Mouse (Mus musculus): Measurements from ENCODE around the gene Pgc. TPM values are rescaled to one million over a fixed set of nuclear protein-coding genes. Genes with fewer than 3 reads are reported as not detected.

The Pgc gene
- polyA plus RNA-seq, 1 experiment from 2014 or later, result not detected

GRCm38 (mm10) chr17:47738879-47739798, 12.5 kb downstream of the Pgc start:
- Histone ChIP-seq H3K27me3 (replicated peaks) (peaks cover 22% of the 10 kb centered on the region), H3K4me2 (peak overlapping the region; percentile 96), H3K4me1 (peaks cover 26% of the 10 kb centered on the region), H3K4me3 (replicated peaks) (peak overlapping the region; percentile 65), H3K9ac (replicated peaks) (0 out of 2 replicates have a peak overlapping the region, but pooled peaks have one; percentile 17), H3K27ac (replicated peaks) (peak overlapping the region; percentile 29; the same call in 1 of the 2 replicates), H3K9me3 (replicated peaks) (no peaks in the 10 kb centered on the region), H3K36me3 (no peaks in the 10 kb centered on the region)
- WGBS, result 5% methylated on average over 20 of the region's 20 CpGs
- ATAC-seq (ENCODE audit: low FRiP score), result no peak

GRCm38 (mm10) chr17:47740186-47740585, 13.5 kb downstream of the Pgc start:
- H3K27me3 ChIP-seq (replicated peaks), result peaks cover 22% of the 10 kb centered on the region
- WGBS, result 48% methylated on average over 2 of the region's 2 CpGs
- H3K4me1 ChIP-seq, result peaks cover 26% of the 10 kb centered on the region
- no peaks in the 10 kb centered on the region for H3K36me3 ChIP-seq
- H3K9me3 ChIP-seq (replicated peaks), result no peaks in the 10 kb centered on the region
- H3K4me2 ChIP-seq, result no peak overlapping the region
- ATAC-seq (ENCODE audit: low FRiP score), result no peak
- H3K4me3 ChIP-seq (replicated peaks), result no peak overlapping the region
- no peak overlapping the region for H3K9ac ChIP-seq (replicated peaks)
- no peak overlapping the region for H3K27ac ChIP-seq (replicated peaks)

GRCm38 (mm10) chr17:47742991-47743734, 16.5 kb downstream of the Pgc start:
- WGBS, result 50% methylated on average over 16 of the region's 16 CpGs
- ATAC-seq (ENCODE audit: low FRiP score), result no peak
- H3K9me3 ChIP-seq (replicated peaks), result no peaks in the 10 kb centered on the region
- peaks cover 13% of the 10 kb centered on the region for H3K27me3 ChIP-seq (replicated peaks)
- no peak overlapping the region for H3K9ac ChIP-seq (replicated peaks)
- no peaks in the 10 kb centered on the region for H3K36me3 ChIP-seq
- H3K4me2 ChIP-seq, result no peak overlapping the region
- peaks cover 14% of the 10 kb centered on the region for H3K4me1 ChIP-seq
- no peak overlapping the region for H3K4me3 ChIP-seq (replicated peaks)
- H3K27ac ChIP-seq (replicated peaks), result no peak overlapping the region

GRCm38 (mm10) chr17:47744086-47744485, 17.4 kb downstream of the Pgc start:
- Histone ChIP-seq H3K4me1 (peaks cover 5% of the 10 kb centered on the region), H3K9me3 (replicated peaks) (no peaks in the 10 kb centered on the region), H3K4me3 (replicated peaks) (no peak overlapping the region), H3K27me3 (replicated peaks) (peaks cover 5% of the 10 kb centered on the region; the same call in 1 of the 2 replicates), H3K27ac (replicated peaks) (no peak overlapping the region), H3K4me2 (no peak overlapping the region), H3K36me3 (no peaks in the 10 kb centered on the region), H3K9ac (replicated peaks) (no peak overlapping the region)
- whole genome bisulfite sequencing, result 94% methylated on average over 14 of the region's 14 CpGs
- no peak for ATAC-seq (ENCODE audit: low FRiP score)

GRCm38 (mm10) chr17:47744746-47745368, 18.2 kb downstream of the Pgc start:
- no peak for ATAC-seq (ENCODE audit: low FRiP score)
- Histone ChIP-seq H3K4me2 (no peak overlapping the region), H3K27me3 (replicated peaks) (0 out of 2 replicates have a peak, but pooled peaks cover 3% of the 10 kb centered on the region), H3K4me1 (no peaks in the 10 kb centered on the region), H3K27ac (replicated peaks) (no peak overlapping the region), H3K9ac (replicated peaks) (no peak overlapping the region), H3K4me3 (replicated peaks) (no peak overlapping the region), H3K36me3 (no peaks in the 10 kb centered on the region), H3K9me3 (replicated peaks) (no peaks in the 10 kb centered on the region)
- WGBS, result 86% methylated on average over 10 of the region's 10 CpGs

- Histone ChIP-seq H3K4me1 (no peaks in the 10 kb centered on the region), H3K4me3 (replicated peaks) (no peak overlapping the region), H3K36me3 (no peaks in the 10 kb centered on the region), H3K27ac (replicated peaks) (no peak overlapping the region), H3K27me3 (replicated peaks) (no peaks in the 10 kb centered on the region), H3K9ac (replicated peaks) (no peak overlapping the region), H3K9me3 (replicated peaks) (no peaks in the 10 kb centered on the region), H3K4me2 (no peak overlapping the region)
- 76% methylated on average over 14 of the region's 14 CpGs for WGBS
- ATAC-seq (ENCODE audit: low FRiP score), result no peak
These were observed 22.3 kb downstream of the Pgc start for GRCm38 (mm10) chr17:47748791-47749553.

- H3K27me3 ChIP-seq (replicated peaks), result no peaks in the 10 kb centered on the region
- no peak overlapping the region for H3K9ac ChIP-seq (replicated peaks)
- no peak overlapping the region for H3K27ac ChIP-seq (replicated peaks)
- no peak overlapping the region for H3K4me2 ChIP-seq
- no peaks in the 10 kb centered on the region for H3K9me3 ChIP-seq (replicated peaks)
- H3K36me3 ChIP-seq, result no peaks in the 10 kb centered on the region
- H3K4me1 ChIP-seq, result no peaks in the 10 kb centered on the region
- no peak overlapping the region for H3K4me3 ChIP-seq (replicated peaks)
- 85% methylated on average over 3 of the region's 3 CpGs for WGBS
- no peak for ATAC-seq (ENCODE audit: low FRiP score)
These were observed 23.0 kb downstream of the Pgc start for GRCm38 (mm10) chr17:47749626-47750025.

- Histone ChIP-seq H3K27me3 (replicated peaks) (no peaks in the 10 kb centered on the region), H3K36me3 (no peaks in the 10 kb centered on the region), H3K9me3 (replicated peaks) (no peaks in the 10 kb centered on the region), H3K4me2 (no peak overlapping the region), H3K4me3 (replicated peaks) (no peak overlapping the region), H3K4me1 (no peaks in the 10 kb centered on the region), H3K27ac (replicated peaks) (no peak overlapping the region), H3K9ac (replicated peaks) (no peak overlapping the region)
- no peak for ATAC-seq (ENCODE audit: low FRiP score)
- 46% methylated on average over 6 of the region's 6 CpGs for WGBS
These were observed 23.5 kb downstream of the Pgc start for GRCm38 (mm10) chr17:47750101-47750500.

- no peak overlapping the region for H3K27ac ChIP-seq (replicated peaks)
- WGBS, result 76% methylated on average over 5 of the region's 5 CpGs
- no peaks in the 10 kb centered on the region for H3K27me3 ChIP-seq (replicated peaks)
- H3K9ac ChIP-seq (replicated peaks), result no peak overlapping the region
- no peaks in the 10 kb centered on the region for H3K4me1 ChIP-seq
- no peak overlapping the region for H3K4me2 ChIP-seq
- H3K9me3 ChIP-seq (replicated peaks), result no peaks in the 10 kb centered on the region
- no peak overlapping the region for H3K4me3 ChIP-seq (replicated peaks)
- H3K36me3 ChIP-seq, result no peaks in the 10 kb centered on the region
- no peak for ATAC-seq (ENCODE audit: low FRiP score)
These were observed 25.2 kb downstream of the Pgc start for GRCm38 (mm10) chr17:47751811-47752210.

- Histone ChIP-seq H3K27ac (replicated peaks) (no peak overlapping the region), H3K9me3 (replicated peaks) (no peaks in the 10 kb centered on the region), H3K4me1 (no peaks in the 10 kb centered on the region), H3K9ac (replicated peaks) (no peak overlapping the region), H3K36me3 (no peaks in the 10 kb centered on the region), H3K4me3 (replicated peaks) (no peak overlapping the region), H3K4me2 (no peak overlapping the region), H3K27me3 (replicated peaks) (no peaks in the 10 kb centered on the region)
- 87% methylated on average over 8 of the region's 8 CpGs for WGBS
- no peak for ATAC-seq (ENCODE audit: low FRiP score)
These were observed 26.6 kb downstream of the Pgc start for GRCm38 (mm10) chr17:47753130-47753775.

- H3K36me3 ChIP-seq, result no peaks in the 10 kb centered on the region
- ATAC-seq (ENCODE audit: low FRiP score), result no peak
- no peak overlapping the region for H3K9ac ChIP-seq (replicated peaks)
- H3K4me2 ChIP-seq, result no peak overlapping the region
- no peak overlapping the region for H3K27ac ChIP-seq (replicated peaks)
- 85% methylated on average over 11 of the region's 13 CpGs for WGBS
- H3K27me3 ChIP-seq (replicated peaks), result no peaks in the 10 kb centered on the region
- H3K9me3 ChIP-seq (replicated peaks), result no peaks in the 10 kb centered on the region
- no peak overlapping the region for H3K4me3 ChIP-seq (replicated peaks)
- no peaks in the 10 kb centered on the region for H3K4me1 ChIP-seq
These were observed 27.6 kb downstream of the Pgc start for GRCm38 (mm10) chr17:47754246-47754645.
